Mouse (Mus musculus) liver, embryonic 14.5 days (tissue): ENCODE results near the gene Erbin. TPM values are rescaled to one million over a fixed set of nuclear protein-coding genes. Genes with fewer than 3 reads are reported as not detected.
A peak's percentile ranks its signal among the peaks of the same experiment; 100 is the strongest.

Experiments used
- ATAC-seq: fragments of 200-750 bp; cut with Nextera tagmentation; 2 replicates; pipeline ENCODE4 v1.8.0; 2017; ENCODE audit warnings: moderate number of reproducible peaks, mild to moderate bottlenecking, moderate library complexity; ENCODE audit not compliant: insufficient read depth
- DNase-seq, 3 experiments: peaks; one replicate each; pipeline ENCODE4 v3.0.0-alpha.2; 2012 to 2013; ENCODE audit warnings: low read depth in 3 of 3, low spot score in 3 of 3
- H3K27ac ChIP-seq: fragments of 300-500 bp; sonication (generic); 2 replicates; pipeline ENCODE4 v1.5.1; 2014; ENCODE audit warnings: moderate library complexity, mild to moderate bottlenecking, control low read depth, inconsistent platforms
- H3K27me3 ChIP-seq: fragments of 300-500 bp; sonication (generic); 2 replicates; pipeline ENCODE4 v1.6.1; 2014; ENCODE audit warnings: mild to moderate bottlenecking, low read length, moderate library complexity; ENCODE audit not compliant: control insufficient read depth, insufficient read depth
- H3K36me3 ChIP-seq: fragments of 300-500 bp; sonication (generic); replicated peaks from 2 replicates; pipeline ENCODE4 v1.6.1; 2014; ENCODE audit warnings: low read depth; ENCODE audit not compliant: control insufficient read depth, insufficient read depth
- H3K4me1 ChIP-seq, 2 experiments: fragments of 200-500 bp in 1 of 2; fragments of 300-500 bp in 1 of 2; sonication (generic) in 1 of 2; replicated peaks; 2 replicates each; pipeline ENCODE4 v1.6.1; 2012 to 2014; ENCODE audit warnings: antibody characterized with exemption in 1 of 2, inconsistent platforms in 1 of 2, low read length in 1 of 2; ENCODE audit not compliant: control insufficient read depth in 2 of 2, insufficient read depth in 2 of 2
- H3K4me2 ChIP-seq: fragments of 300-500 bp; sonication (generic); 2 replicates; pipeline ENCODE4 v1.6.1; 2014; ENCODE audit warnings: low read depth, mild to moderate bottlenecking, control low read depth, moderate library complexity
- H3K4me3 ChIP-seq, 2 experiments: fragments of 200-500 bp in 1 of 2; fragments of 300-500 bp in 1 of 2; sonication (generic) in 1 of 2; 2 replicates each; pipeline ENCODE4 v1.5.1; 2012 to 2014; ENCODE audit warnings: low read depth in 2 of 2, low read length in 2 of 2, mild to moderate bottlenecking in 2 of 2, control low read depth in 1 of 2, inconsistent platforms in 1 of 2, moderate library complexity in 1 of 2; ENCODE audit not compliant: insufficient read depth in 1 of 2
- H3K9ac ChIP-seq: fragments of 300-500 bp; sonication (generic); replicated peaks from 2 replicates; pipeline ENCODE4 v1.6.1; 2014; ENCODE audit warnings: mild to moderate bottlenecking, control low read depth, moderate library complexity
- H3K9me3 ChIP-seq: fragments of 300-500 bp; sonication (generic); 2 replicates; pipeline ENCODE4 v1.6.1; 2016; ENCODE audit warnings: low read length, mixed read lengths; ENCODE audit not compliant: control insufficient read depth
- CTCF ChIP-seq: IDR thresholded peaks from 2 replicates; pipeline ENCODE4 v1.5.1; 2016; ENCODE audit warnings: antibody characterized with exemption, low read depth, control low read depth
- EP300 ChIP-seq: IDR thresholded peaks from 2 replicates; pipeline ENCODE4 v1.6.1; 2016; ENCODE audit warnings: antibody characterized with exemption, low read depth
- WGBS: fragments of 180-500 bp; shearing (Covaris S2); extraction: QIAGEN DNeasy Blood & Tissue Kit; methylation state at CpG from one replicate; pipeline ENCODE4 v1.1.7; 2014; ENCODE audit not compliant: insufficient replicate concordance; 5-methylcytosine and 5-hydroxymethylcytosine counted together
- polyA plus RNA-seq, 2 experiments: library from polyadenylated mRNA; depleted of rRNA in 1 of 2; stranded (reverse) in 1 of 2; unstranded in 1 of 2; fragments of >200 nt; fragmentation: Nextera tagmentation in 1 of 2; extraction: Ambion mirVana in 1 of 2; gene quantifications; 2 replicates each; pipeline versions ENCODE4 v1.2.1 to v1.2.3; 2012 to 2014

Erbin gene
- polyA plus RNA-seq, 2 experiments: 5.5 to 7.5 TPM

DNA sequence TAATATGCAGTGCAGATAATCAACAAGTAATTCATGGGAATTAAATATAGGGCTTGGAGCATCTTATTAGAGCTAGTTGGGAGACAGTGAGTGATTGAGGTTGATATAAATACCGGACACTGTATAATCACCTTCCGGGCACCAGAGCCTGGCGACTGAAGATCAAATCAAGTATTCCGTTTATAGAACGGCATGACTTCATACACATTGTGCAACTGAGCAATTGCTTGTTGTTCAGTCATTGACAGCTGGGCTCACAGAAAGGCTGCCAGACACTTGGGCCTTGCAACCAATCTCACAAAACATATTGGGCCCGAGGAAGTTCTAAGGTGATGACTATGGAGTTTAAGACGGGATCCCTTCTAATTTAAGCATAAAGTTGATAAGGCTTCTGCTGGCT lies 31.1 kb upstream of the Erbin start:
- ATAC-seq: no peak
- TF ChIP-seq CTCF (no peak), EP300 (no peak)
- DNase-seq: no peak
- H3K4me3 ChIP-seq: no peak overlapping the region
- H3K27me3 ChIP-seq: no peaks in the 10 kb centered on the region
- H3K9ac ChIP-seq: no peak overlapping the region
- no peak overlapping the region for H3K4me2 ChIP-seq
- no peak overlapping the region for H3K27ac ChIP-seq
- no peaks in the 10 kb centered on the region for H3K4me1 ChIP-seq
- 80% methylated on average over 7 of the region's 7 CpGs for WGBS
- no peaks in the 10 kb centered on the region for H3K9me3 ChIP-seq
- no peaks in the 10 kb centered on the region for H3K36me3 ChIP-seq

DNA sequence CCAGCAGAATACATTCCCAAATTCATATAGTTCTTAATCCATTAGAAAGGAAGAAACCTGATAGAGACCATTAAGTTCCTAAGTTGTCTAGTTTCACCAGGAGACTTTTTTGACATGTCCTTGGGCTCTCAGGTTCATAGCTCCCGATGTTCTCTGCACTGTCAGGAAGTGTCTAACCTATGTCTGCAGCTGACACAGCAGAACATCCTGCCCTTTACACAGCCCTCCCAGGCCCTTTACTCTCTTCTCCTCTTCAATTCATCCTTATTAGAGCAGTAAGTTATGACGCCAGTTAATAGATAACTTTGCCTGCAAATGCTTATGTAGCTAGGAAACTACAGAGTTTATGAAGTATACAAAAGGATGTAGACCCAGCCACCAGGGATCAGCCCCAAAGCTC lies 20.5 kb upstream of the Erbin start:
- H3K4me1 ChIP-seq: no peaks in the 10 kb centered on the region
- DNase-seq: no peak
- 46% methylated on average over 2 of the region's 2 CpGs for WGBS
- H3K27ac ChIP-seq: no peak overlapping the region
- H3K36me3 ChIP-seq: no peaks in the 10 kb centered on the region
- no peak for TF ChIP-seq EP300
- TF ChIP-seq CTCF: no peak
- no peak overlapping the region for H3K9ac ChIP-seq
- no peaks in the 10 kb centered on the region for H3K27me3 ChIP-seq
- ATAC-seq: no peak
- H3K4me3 ChIP-seq: no peak overlapping the region
- no peak overlapping the region for H3K4me2 ChIP-seq
- H3K9me3 ChIP-seq: no peaks in the 10 kb centered on the region

DNA sequence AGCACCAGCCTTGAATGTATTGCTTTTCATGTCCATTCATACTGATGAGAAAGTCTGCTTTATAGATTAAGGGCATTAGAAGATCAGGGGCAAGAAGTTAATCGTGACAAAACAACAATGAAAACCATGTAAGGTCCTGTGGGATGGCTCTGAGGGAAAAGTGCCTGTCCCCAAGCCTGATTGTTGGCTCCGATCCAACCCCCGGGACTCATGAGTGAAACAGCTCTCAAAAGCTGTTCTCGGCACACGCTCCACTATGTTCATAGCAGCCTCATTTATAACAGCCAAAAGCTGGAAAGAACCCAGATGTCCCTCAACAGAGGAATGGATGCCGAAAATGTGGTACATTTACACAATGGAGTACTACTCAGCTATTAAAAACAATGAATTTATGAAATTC lies 4.3 kb upstream of the Erbin start:
- ATAC-seq (no peak), DNase-seq (no peak)
- no peak overlapping the region for H3K9ac ChIP-seq
- no peak overlapping the region for H3K4me3 ChIP-seq
- H3K27me3 ChIP-seq: peaks cover 3% of the 10 kb centered on the region; the same call in 1 of the 2 replicates
- 0 out of 4 replicates have a peak, but pooled peaks cover 0 to 3% of the 10 kb centered on the region in 2 experiments for H3K4me1 ChIP-seq
- no peak overlapping the region for H3K27ac ChIP-seq
- H3K4me2 ChIP-seq: no peak overlapping the region
- 75% methylated on average over 6 of the region's 6 CpGs for WGBS
- H3K36me3 ChIP-seq: no peaks in the 10 kb centered on the region
- TF ChIP-seq EP300 (no peak), CTCF (no peak)
- no peaks in the 10 kb centered on the region for H3K9me3 ChIP-seq

DNA sequence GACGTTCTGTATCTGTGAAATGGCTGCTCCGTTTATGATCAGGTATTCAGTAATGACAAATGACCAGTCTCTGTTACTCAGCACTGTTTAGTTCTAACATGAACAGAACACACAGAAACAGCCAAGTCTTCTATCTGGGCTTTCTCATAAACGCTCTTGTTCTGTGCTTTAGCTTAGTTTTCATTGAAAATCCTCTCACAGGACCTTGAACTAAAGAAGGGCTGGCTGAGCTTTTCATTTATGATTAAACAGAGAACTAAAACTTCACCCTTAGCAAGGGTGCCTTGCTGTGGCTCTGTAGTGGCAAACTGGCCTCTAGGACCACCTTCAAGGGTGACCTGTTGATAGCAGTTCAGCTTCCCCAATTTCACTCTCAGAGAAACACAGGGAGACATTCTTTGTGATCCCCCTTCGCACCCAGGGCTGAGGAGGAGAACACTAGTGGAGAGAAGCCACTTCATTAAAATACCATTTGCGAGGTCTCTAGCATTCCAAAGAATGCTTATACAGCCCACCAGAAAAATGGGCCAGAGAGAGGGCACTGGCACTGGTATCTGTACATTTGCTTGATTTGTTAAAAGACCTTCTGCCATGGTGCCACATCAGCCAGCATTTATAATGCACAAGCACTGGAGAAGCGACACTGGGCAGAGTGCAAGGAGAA lies 3.2 kb upstream of the Erbin start:
- H3K36me3 ChIP-seq: no peaks in the 10 kb centered on the region
- no peaks in the 10 kb centered on the region for H3K9me3 ChIP-seq
- peaks cover 3% of the 10 kb centered on the region; the same call in 1 of the 2 replicates for H3K27me3 ChIP-seq
- no peak for TF ChIP-seq CTCF
- no peak for TF ChIP-seq EP300
- WGBS: 69% methylated on average over 6 of the region's 6 CpGs
- H3K4me1 ChIP-seq: 0 out of 4 replicates have a peak, but pooled peaks cover 0 to 3% of the 10 kb centered on the region in 2 experiments
- DNase-seq (no peak), ATAC-seq (no peak)
- no peak overlapping the region for H3K4me3 ChIP-seq
- H3K27ac ChIP-seq: no peak overlapping the region
- no peak overlapping the region for H3K4me2 ChIP-seq
- H3K9ac ChIP-seq: no peak overlapping the region

DNA sequence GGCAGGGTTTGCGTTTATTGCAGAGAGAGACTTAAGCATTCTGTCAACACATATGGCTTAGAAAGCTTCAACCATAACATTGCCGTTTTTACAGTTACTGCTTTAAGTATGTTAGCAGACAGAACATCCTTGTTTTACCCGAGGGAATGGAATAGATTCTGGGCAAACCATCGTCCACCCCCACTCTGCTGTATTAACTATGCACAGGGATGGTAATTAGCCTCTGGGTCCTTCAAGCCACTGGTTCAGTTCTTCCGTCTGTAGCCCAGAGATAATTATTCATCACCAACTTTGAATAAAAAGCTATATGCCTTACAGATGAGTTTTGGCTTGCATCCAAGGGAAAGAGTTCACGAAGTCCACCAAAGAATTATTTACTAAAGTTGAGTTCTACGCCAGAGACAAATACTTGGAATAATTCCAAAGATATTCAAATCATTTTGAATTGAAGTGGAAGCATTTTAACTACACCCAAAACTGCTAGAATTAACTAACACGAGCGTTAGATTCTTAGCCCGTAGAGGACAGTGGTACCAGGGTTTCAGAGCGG lies 1.6 kb upstream of the Erbin start:
- Histone ChIP-seq H3K4me3 (peak overlapping the region; percentile 54 to 94), H3K27ac (no peak overlapping the region), H3K27me3 (peaks cover 3% of the 10 kb centered on the region; the same call in 1 of the 2 replicates), H3K4me1 (0 out of 4 replicates have a peak, but pooled peaks cover 0 to 3% of the 10 kb centered on the region in 2 experiments), H3K9me3 (no peaks in the 10 kb centered on the region), H3K36me3 (no peaks in the 10 kb centered on the region), H3K9ac (no peak overlapping the region; the same call in 1 of the 2 replicates), H3K4me2 (peak overlapping the region; percentile 88)
- TF ChIP-seq EP300 (no peak), CTCF (no peak)
- WGBS: 34% methylated on average over 11 of the region's 11 CpGs
- ATAC-seq (no peak), DNase-seq (no peak)
